ENCODE assay signal across 14 mouse cellular contexts in genomic region chr11:18982331-18982730, GRCm38 (mm10). TPM values are rescaled to one million over a fixed set of nuclear protein-coding genes. Genes with fewer than 3 reads are reported as not detected.
DNase-seq lines count a peak whose midpoint lies in the region; ATAC-seq and TF ChIP-seq lines count a peak whose summit lies in the region.
"Had no signal": no experiment of that assay in that cellular context is flagged by ENCODE, and none has a peak within 500 bp of the region (broad histone marks: within the 10 kb centered on the region; RNA-seq: fewer than 3 reads in every experiment).

No protein-coding gene starts in this region.

- intact Hi-C loops in heart, adult 2 months (cut with DNase I): no loop called here

- peaks cover 4 to 62% of the 10 kb centered on the region in 2 experiments for H3K4me1 ChIP-seq in heart, embryonic 14.5 days (ENCODE audit: control insufficient read depth in 2 of 2, insufficient read depth in 2 of 2, low read length in 2 of 2)
- peaks cover 8% of the 10 kb centered on the region for H3K4me1 ChIP-seq in heart, adult 2 months (ENCODE audit: control insufficient read depth, insufficient read depth, low read length)
- peaks cover 23% of the 10 kb centered on the region for H3K4me1 ChIP-seq in midbrain, embryonic 12.5 days
- H3K4me1 ChIP-seq in midbrain, embryonic 15.5 days: peaks cover 4% of the 10 kb centered on the region; the same call in 1 of the 2 replicates
- peaks cover 7% of the 10 kb centered on the region; the same call in 1 of the 2 replicates for H3K4me1 ChIP-seq in neural tube, embryonic 14.5 days (ENCODE audit: control insufficient read depth, insufficient read depth, low read length)

- H3K27ac ChIP-seq in heart, embryonic 14.5 days (replicated peaks in 1 of 2; ENCODE audit: control insufficient read depth in 1 of 2, insufficient read depth in 1 of 2, low read depth in 2 of 2, low read length in 2 of 2): peak overlapping the region; percentile 25 to 71; a peak in 3 of 4 replicates
- H3K27ac ChIP-seq in heart, adult 2 months: no peak overlapping the region
- H3K27ac ChIP-seq in midbrain, embryonic 12.5 days (replicated peaks): no peak overlapping the region
- H3K27ac ChIP-seq in midbrain, embryonic 15.5 days: no peak overlapping the region
- no peak overlapping the region for H3K27ac ChIP-seq in neural tube, embryonic 14.5 days (ENCODE audit: low read depth, low read length)
- H3K27ac ChIP-seq: limb, embryonic 13.5 days had no signal

- no peak for TF ChIP-seq CTCF in heart, adult 2 months (IDR thresholded peaks at IDR 0.05)

- no peak for TF ChIP-seq EP300 in heart, adult 2 months (IDR thresholded peaks at IDR 0.05; ENCODE audit: insufficient read depth, low read depth, low read length)

- H3K9me3 ChIP-seq in heart, embryonic 14.5 days (ENCODE audit: control insufficient read depth, low read length): no peaks in the 10 kb centered on the region
- no peaks in the 10 kb centered on the region for H3K9me3 ChIP-seq in midbrain, embryonic 12.5 days
- H3K9me3 ChIP-seq in midbrain, embryonic 15.5 days: no peaks in the 10 kb centered on the region
- H3K9me3 ChIP-seq in neural tube, embryonic 14.5 days (ENCODE audit: control insufficient read depth, low read length): no peaks in the 10 kb centered on the region
- H3K9me3 ChIP-seq: limb, embryonic 13.5 days had no signal

- no peak for TF ChIP-seq POLR2A in heart, adult 2 months (IDR thresholded peaks at IDR 0.05; ENCODE audit: insufficient read depth, low read depth, low read length)

- peaks cover 3% of the 10 kb centered on the region; the same call in 1 of the 2 replicates for H3K79me2 ChIP-seq in heart, adult 2 months (replicated peaks; ENCODE audit: control insufficient read depth, insufficient read depth, low read length)

- WGBS in heart, embryonic 14.5 days: 71% methylated on average over 3 of the region's 3 CpGs
- WGBS in heart, adult 2 months: 86% methylated on average over 3 of the region's 3 CpGs
- 12% methylated on average over 3 of the region's 3 CpGs for WGBS in midbrain, embryonic 12.5 days
- WGBS in midbrain, embryonic 15.5 days: 21% methylated on average over 3 of the region's 3 CpGs
- 9% methylated on average over 3 of the region's 3 CpGs for WGBS in neural tube, embryonic 14.5 days

- no peak overlapping the region for H3K4me2 ChIP-seq in heart, embryonic 14.5 days (ENCODE audit: low read length)
- no peak overlapping the region for H3K4me2 ChIP-seq in midbrain, embryonic 12.5 days (replicated peaks)
- H3K4me2 ChIP-seq in midbrain, embryonic 15.5 days: no peak overlapping the region
- no peak overlapping the region for H3K4me2 ChIP-seq in neural tube, embryonic 14.5 days (ENCODE audit: low read depth, low read length)
- H3K4me2 ChIP-seq: limb, embryonic 13.5 days had no signal

- H3K27me3 ChIP-seq in heart, embryonic 14.5 days (ENCODE audit: control insufficient read depth, insufficient read depth, low read length): no peaks in the 10 kb centered on the region
- no peaks in the 10 kb centered on the region for H3K27me3 ChIP-seq in heart, adult 2 months (ENCODE audit: control insufficient read depth, insufficient read depth, low read length)
- H3K27me3 ChIP-seq in midbrain, embryonic 12.5 days: 0 out of 2 replicates have a peak, but pooled peaks cover 4% of the 10 kb centered on the region
- no peaks in the 10 kb centered on the region for H3K27me3 ChIP-seq in midbrain, embryonic 15.5 days (replicated peaks)
- H3K27me3 ChIP-seq in neural tube, embryonic 14.5 days (ENCODE audit: control insufficient read depth, insufficient read depth, low read length): no peaks in the 10 kb centered on the region
- H3K27me3 ChIP-seq: limb, embryonic 13.5 days had no signal

- H3K36me3 ChIP-seq in heart, embryonic 14.5 days (ENCODE audit: control insufficient read depth, insufficient read depth, low read length): peaks cover 40% of the 10 kb centered on the region
- peaks cover 26% of the 10 kb centered on the region for H3K36me3 ChIP-seq in heart, adult 2 months (ENCODE audit: control insufficient read depth, insufficient read depth, low read length)
- H3K36me3 ChIP-seq in midbrain, embryonic 12.5 days: peaks cover 7% of the 10 kb centered on the region; the same call in 1 of the 2 replicates
- no peaks in the 10 kb centered on the region for H3K36me3 ChIP-seq in midbrain, embryonic 15.5 days (replicated peaks)
- H3K36me3 ChIP-seq in neural tube, embryonic 14.5 days (ENCODE audit: control insufficient read depth, insufficient read depth, low read length): peaks cover 17% of the 10 kb centered on the region; the same call in 1 of the 2 replicates
- H3K36me3 ChIP-seq: limb, embryonic 13.5 days had no signal

- no peak for DNase-seq in heart, adult 2 months
- peak; percentile 62 for DNase-seq in forelimb bud, embryonic 11.5 days (ENCODE audit: low read depth, low spot score)
- DNase-seq in urinary bladder, postnatal 14 days (ENCODE audit: low spot score): no peak
- DNase-seq in cerebellum, adult 9-10 months: no peak
- DNase-seq: adrenal gland, postnatal 36 days; cerebellum, adult 9-11 months; lung, postnatal 14 days; right cerebral cortex, postnatal 4 days had no signal

- no peak overlapping the region for H3K9ac ChIP-seq in heart, embryonic 14.5 days (ENCODE audit: low read length)
- no peak overlapping the region for H3K9ac ChIP-seq in heart, adult 2 months (ENCODE audit: low read depth, low read length)
- H3K9ac ChIP-seq in midbrain, embryonic 12.5 days (replicated peaks): no peak overlapping the region
- no peak overlapping the region for H3K9ac ChIP-seq in midbrain, embryonic 15.5 days
- no peak overlapping the region for H3K9ac ChIP-seq in neural tube, embryonic 14.5 days (replicated peaks; ENCODE audit: low read depth, low read length)
- H3K9ac ChIP-seq: limb, embryonic 13.5 days had no signal

- H3K4me3 ChIP-seq in heart, embryonic 14.5 days (ENCODE audit: control insufficient read depth in 1 of 2, insufficient read depth in 1 of 2, low read depth in 1 of 2, low read length in 2 of 2): no peak overlapping the region
- no peak overlapping the region for H3K4me3 ChIP-seq in heart, adult 2 months
- H3K4me3 ChIP-seq in midbrain, embryonic 12.5 days: no peak overlapping the region
- no peak overlapping the region for H3K4me3 ChIP-seq in midbrain, embryonic 15.5 days
- H3K4me3 ChIP-seq in neural tube, embryonic 14.5 days (ENCODE audit: low read depth, low read length): no peak overlapping the region
- H3K4me3 ChIP-seq: erythroblast, embryonic 14.5 days; limb, embryonic 13.5 days had no signal

- no peak for ATAC-seq in heart, embryonic 14.5 days (ENCODE audit: insufficient number of reproducible peaks, insufficient read depth, low FRiP score, low read depth)
- ATAC-seq in midbrain, embryonic 12.5 days (ENCODE audit: low FRiP score, low read depth): peak; percentile 59; the same call in 1 of the 2 replicates
- no peak for ATAC-seq in midbrain, embryonic 15.5 days (replicated peaks)
- peak; percentile 28; the same call in 1 of the 2 replicates for ATAC-seq in neural tube, embryonic 14.5 days (ENCODE audit: low read depth)

RNA-seq across cellular contexts. Expression of gene Meis1, which starts 36.5 kb away (rescaled TPM):
- 50.1 and 55.4 TPM in 2 replicates for polyA plus RNA-seq in heart, embryonic 14.5 days (2014; fragmentation: Nextera tagmentation; extraction: Ambion mirVana)
- total RNA-seq in heart, adult 2 months (2021): 10 to 100 TPM; 29.0 to 31.4 TPM
- polyA plus RNA-seq in heart, adult 2 months (2012; rRNA removed): 18.2 and 22.6 TPM in 2 replicates
- 40.5 and 44.8 TPM in 2 replicates for polyA plus RNA-seq in midbrain, embryonic 12.5 days (2016; fragmentation: Nextera tagmentation; extraction: Ambion mirVana)
- 38.5 and 43.1 TPM in 2 replicates for polyA plus RNA-seq in midbrain, embryonic 15.5 days (2015; fragmentation: Nextera tagmentation; extraction: Ambion mirVana)
- polyA plus RNA-seq in neural tube, embryonic 14.5 days (2014; fragmentation: Nextera tagmentation; extraction: Ambion mirVana): 170 and 186 TPM in 2 replicates

Comparison
In these comparisons a context has a peak if more than half of its experiments do, and no peak if none do; other contexts are left out.
1. ATAC-seq: peak in midbrain, embryonic 12.5 days (single experiment) and neural tube, embryonic 14.5 days (single experiment); none in heart, embryonic 14.5 days (single experiment) and midbrain, embryonic 15.5 days (single experiment).
2. H3K27ac ChIP-seq: peak in heart, embryonic 14.5 days (2 of 2); none in heart, adult 2 months (single experiment), midbrain, embryonic 12.5 days (single experiment), midbrain, embryonic 15.5 days (single experiment) and neural tube, embryonic 14.5 days (single experiment).